Mouse (Mus musculus): ENCODE data around the gene Gpr18. TPM values are rescaled to one million over a fixed set of nuclear protein-coding genes. Genes with fewer than 3 reads are reported as not detected.

Gpr18 gene
- polyA plus RNA-seq, 1 experiment from 2014 or later: 0.11 TPM

GRCm38 (mm10) chr14:121954129-121954528 is 38.5 kb upstream of the Gpr18 start:
- no peaks in the 10 kb centered on the region for H3K9me3 ChIP-seq (ENCODE audit: control insufficient read depth, low read length)
- no peaks in the 10 kb centered on the region; the same call in 1 of the 2 replicates for H3K4me1 ChIP-seq (ENCODE audit: control insufficient read depth, insufficient read depth, low read length)
- ATAC-seq (ENCODE audit: low read depth) (no peak), DNase-seq (ENCODE audit: low spot score) (no peak)
- H3K27ac ChIP-seq (replicated peaks; ENCODE audit: low read depth, low read length): no peak overlapping the region
- no peak overlapping the region for H3K4me3 ChIP-seq (ENCODE audit: low read depth, low read length)
- H3K4me2 ChIP-seq (ENCODE audit: low read depth, low read length): no peak overlapping the region
- 0 out of 2 replicates have a peak, but pooled peaks cover 7% of the 10 kb centered on the region for H3K36me3 ChIP-seq (ENCODE audit: control insufficient read depth, insufficient read depth, low read length)
- no peak overlapping the region for H3K9ac ChIP-seq (ENCODE audit: low read depth, low read length)
- 96% methylated on average over 11 of the region's 11 CpGs for WGBS
- H3K27me3 ChIP-seq (replicated peaks; ENCODE audit: control insufficient read depth, insufficient read depth, low read length): no peaks in the 10 kb centered on the region

GRCm38 (mm10) chr14:121952046-121952400 is 36.4 kb upstream of the Gpr18 start:
- Histone ChIP-seq H3K9me3 (ENCODE audit: control insufficient read depth, low read length) (no peaks in the 10 kb centered on the region), H3K9ac (ENCODE audit: low read depth, low read length) (no peak overlapping the region), H3K4me1 (ENCODE audit: control insufficient read depth, insufficient read depth, low read length) (no peaks in the 10 kb centered on the region; the same call in 1 of the 2 replicates), H3K36me3 (ENCODE audit: control insufficient read depth, insufficient read depth, low read length) (0 out of 2 replicates have a peak, but pooled peaks cover 7% of the 10 kb centered on the region), H3K27ac (replicated peaks; ENCODE audit: low read depth, low read length) (no peak overlapping the region), H3K27me3 (replicated peaks; ENCODE audit: control insufficient read depth, insufficient read depth, low read length) (no peaks in the 10 kb centered on the region), H3K4me2 (ENCODE audit: low read depth, low read length) (no peak overlapping the region), H3K4me3 (ENCODE audit: low read depth, low read length) (no peak overlapping the region)
- no peak for ATAC-seq (ENCODE audit: low read depth)
- WGBS: 88% methylated on average over 5 of the region's 5 CpGs
- DNase-seq (ENCODE audit: low spot score): no peak

GRCm38 (mm10) chr14:121951399-121952045 is 35.9 kb upstream of the Gpr18 start:
- WGBS: 82% methylated on average over 2 of the region's 2 CpGs
- ATAC-seq (ENCODE audit: low read depth): no peak
- H3K4me2 ChIP-seq (ENCODE audit: low read depth, low read length): no peak overlapping the region

DNA sequence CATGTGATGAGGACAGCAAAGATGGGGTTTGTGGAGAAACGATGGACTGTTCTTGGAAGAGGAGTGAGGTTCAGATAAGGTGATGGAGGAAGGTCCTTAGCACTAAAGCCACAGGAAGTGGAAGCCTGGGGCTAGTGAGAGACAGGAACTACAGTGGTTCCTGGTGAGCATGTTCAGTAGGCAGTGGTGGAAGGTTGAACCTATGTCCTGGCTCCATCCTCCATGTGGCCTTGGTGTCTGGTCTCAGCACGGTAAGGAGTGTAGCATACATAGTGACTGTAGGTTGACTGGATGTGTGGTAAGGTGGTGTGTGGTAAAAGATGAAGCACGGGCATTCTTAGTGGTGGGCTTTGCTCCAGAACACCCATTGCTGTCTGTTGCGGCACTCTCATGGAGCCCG is 34.3 kb upstream of the Gpr18 start:
- H3K9me3 ChIP-seq (ENCODE audit: control insufficient read depth, low read length): no peaks in the 10 kb centered on the region
- 0 out of 2 replicates have a peak, but pooled peaks cover 7% of the 10 kb centered on the region for H3K36me3 ChIP-seq (ENCODE audit: control insufficient read depth, insufficient read depth, low read length)
- no peak for ATAC-seq (ENCODE audit: low read depth)
- H3K4me3 ChIP-seq (ENCODE audit: low read depth, low read length): no peak overlapping the region
- no peak overlapping the region for H3K27ac ChIP-seq (replicated peaks; ENCODE audit: low read depth, low read length)
- H3K4me1 ChIP-seq (ENCODE audit: control insufficient read depth, insufficient read depth, low read length): no peaks in the 10 kb centered on the region; the same call in 1 of the 2 replicates
- H3K9ac ChIP-seq (ENCODE audit: low read depth, low read length): no peak overlapping the region
- no peak for DNase-seq (ENCODE audit: low spot score)
- no peaks in the 10 kb centered on the region for H3K27me3 ChIP-seq (replicated peaks; ENCODE audit: control insufficient read depth, insufficient read depth, low read length)
- WGBS: 95% methylated on average over 5 of the region's 5 CpGs
- H3K4me2 ChIP-seq (ENCODE audit: low read depth, low read length): no peak overlapping the region

More at GRCm38 (mm10) chr14:121951399-121952045, 35.9 kb upstream of the Gpr18 start:
- Histone ChIP-seq H3K27me3 (replicated peaks; ENCODE audit: control insufficient read depth, insufficient read depth, low read length) (no peaks in the 10 kb centered on the region), H3K4me1 (ENCODE audit: control insufficient read depth, insufficient read depth, low read length) (no peaks in the 10 kb centered on the region; the same call in 1 of the 2 replicates), H3K27ac (replicated peaks; ENCODE audit: low read depth, low read length) (no peak overlapping the region), H3K4me3 (ENCODE audit: low read depth, low read length) (no peak overlapping the region), H3K9me3 (ENCODE audit: control insufficient read depth, low read length) (no peaks in the 10 kb centered on the region), H3K9ac (ENCODE audit: low read depth, low read length) (no peak overlapping the region), H3K36me3 (ENCODE audit: control insufficient read depth, insufficient read depth, low read length) (0 out of 2 replicates have a peak, but pooled peaks cover 7% of the 10 kb centered on the region)
- DNase-seq (ENCODE audit: low spot score): no peak

DNA sequence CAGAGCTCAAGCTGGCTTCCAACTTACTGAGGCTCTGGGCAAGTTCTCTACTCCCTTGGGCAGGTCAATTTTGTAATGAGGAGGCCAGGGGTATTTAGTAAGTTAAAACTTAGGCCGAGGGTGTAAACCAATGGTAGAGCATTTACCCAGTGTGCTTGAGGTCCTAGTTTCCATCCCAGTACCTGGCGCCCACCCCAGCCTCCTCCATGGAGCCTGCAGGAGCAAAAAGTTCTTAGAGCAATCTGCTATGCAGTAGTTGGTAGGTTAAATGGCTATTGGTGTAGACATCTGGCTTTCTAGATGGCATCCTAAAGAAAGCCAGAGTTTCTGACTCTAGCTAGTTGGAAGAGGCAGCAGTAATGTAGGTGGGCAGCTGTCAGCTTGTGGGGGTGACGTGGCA is 33.9 kb upstream of the Gpr18 start:
- Histone ChIP-seq H3K9ac (ENCODE audit: low read depth, low read length) (no peak overlapping the region), H3K4me2 (ENCODE audit: low read depth, low read length) (no peak overlapping the region), H3K4me1 (ENCODE audit: control insufficient read depth, insufficient read depth, low read length) (no peaks in the 10 kb centered on the region), H3K36me3 (ENCODE audit: control insufficient read depth, insufficient read depth, low read length) (0 out of 2 replicates have a peak, but pooled peaks cover 5% of the 10 kb centered on the region), H3K9me3 (ENCODE audit: control insufficient read depth, low read length) (no peaks in the 10 kb centered on the region), H3K4me3 (ENCODE audit: low read depth, low read length) (no peak overlapping the region), H3K27ac (replicated peaks; ENCODE audit: low read depth, low read length) (no peak overlapping the region), H3K27me3 (replicated peaks; ENCODE audit: control insufficient read depth, insufficient read depth, low read length) (no peaks in the 10 kb centered on the region)
- no peak for DNase-seq (ENCODE audit: low spot score)
- no peak for ATAC-seq (ENCODE audit: low read depth)
- 87% methylated on average over 3 of the region's 3 CpGs for WGBS

- Histone ChIP-seq H3K4me3 (ENCODE audit: low read depth, low read length) (no peak overlapping the region), H3K4me2 (ENCODE audit: low read depth, low read length) (no peak overlapping the region), H3K27me3 (replicated peaks; ENCODE audit: control insufficient read depth, insufficient read depth, low read length) (no peaks in the 10 kb centered on the region), H3K9me3 (ENCODE audit: control insufficient read depth, low read length) (0 out of 2 replicates have a peak, but pooled peaks cover 2% of the 10 kb centered on the region), H3K36me3 (ENCODE audit: control insufficient read depth, insufficient read depth, low read length) (no peaks in the 10 kb centered on the region), H3K27ac (replicated peaks; ENCODE audit: low read depth, low read length) (no peak overlapping the region), H3K9ac (ENCODE audit: low read depth, low read length) (no peak overlapping the region), H3K4me1 (ENCODE audit: control insufficient read depth, insufficient read depth, low read length) (no peaks in the 10 kb centered on the region)
- WGBS: 77% methylated on average over 3 of the region's 3 CpGs
- no peak for ATAC-seq (ENCODE audit: low read depth)
- DNase-seq (ENCODE audit: low spot score): no peak
Measured at GRCm38 (mm10) chr14:121947966-121948365, 32.4 kb upstream of the Gpr18 start.

- WGBS: 59% methylated on average over 8 of the region's 8 CpGs
- 0 out of 2 replicates have a peak overlapping the region, but pooled peaks have one; percentile 33 for H3K27ac ChIP-seq (replicated peaks; ENCODE audit: low read depth, low read length)
Measured at GRCm38 (mm10) chr14:121947201-121947760, 31.7 kb upstream of the Gpr18 start.

GRCm38 (mm10) chr14:121946728-121947127 is 31.1 kb upstream of the Gpr18 start:
- H3K27ac ChIP-seq (replicated peaks; ENCODE audit: low read depth, low read length): peak overlapping the region; percentile 58
- DNase-seq (ENCODE audit: low spot score) (no peak), ATAC-seq (ENCODE audit: low read depth) (no peak)

More at GRCm38 (mm10) chr14:121947201-121947760, 31.7 kb upstream of the Gpr18 start:
- H3K9me3 ChIP-seq (ENCODE audit: control insufficient read depth, low read length): 0 out of 2 replicates have a peak, but pooled peaks cover 4% of the 10 kb centered on the region
- ATAC-seq (ENCODE audit: low read depth) (no peak), DNase-seq (ENCODE audit: low spot score) (no peak)
- no peaks in the 10 kb centered on the region for H3K36me3 ChIP-seq (ENCODE audit: control insufficient read depth, insufficient read depth, low read length)
- H3K4me1 ChIP-seq (ENCODE audit: control insufficient read depth, insufficient read depth, low read length): no peaks in the 10 kb centered on the region
- H3K4me3 ChIP-seq (ENCODE audit: low read depth, low read length): no peak overlapping the region
- no peak overlapping the region for H3K9ac ChIP-seq (ENCODE audit: low read depth, low read length)
- H3K4me2 ChIP-seq (ENCODE audit: low read depth, low read length): no peak overlapping the region
- H3K27me3 ChIP-seq (replicated peaks; ENCODE audit: control insufficient read depth, insufficient read depth, low read length): no peaks in the 10 kb centered on the region

More at GRCm38 (mm10) chr14:121946728-121947127, 31.1 kb upstream of the Gpr18 start:
- no peak overlapping the region for H3K4me2 ChIP-seq (ENCODE audit: low read depth, low read length)
- H3K4me3 ChIP-seq (ENCODE audit: low read depth, low read length): no peak overlapping the region
- H3K4me1 ChIP-seq (ENCODE audit: control insufficient read depth, insufficient read depth, low read length): no peaks in the 10 kb centered on the region
- H3K9ac ChIP-seq (ENCODE audit: low read depth, low read length): no peak overlapping the region
- WGBS: 60% methylated on average over 8 of the region's 8 CpGs
- no peaks in the 10 kb centered on the region for H3K27me3 ChIP-seq (replicated peaks; ENCODE audit: control insufficient read depth, insufficient read depth, low read length)
- 0 out of 2 replicates have a peak, but pooled peaks cover 4% of the 10 kb centered on the region for H3K9me3 ChIP-seq (ENCODE audit: control insufficient read depth, low read length)
- H3K36me3 ChIP-seq (ENCODE audit: control insufficient read depth, insufficient read depth, low read length): no peaks in the 10 kb centered on the region
